Mouse (Mus musculus) hindbrain, embryonic 10.5 days (tissue): ENCODE measurements around the gene Dock8. TPM values are rescaled to one million over a fixed set of nuclear protein-coding genes. Genes with fewer than 3 reads are reported as not detected.

Experiments
- DNase-seq: peaks from one replicate; pipeline ENCODE4 v3.0.0-alpha.2; 2017; ENCODE audit warnings: low spot score
- H3K27ac ChIP-seq: fragments of 300-500 bp; sonication (generic); 2 replicates; pipeline ENCODE4 v1.5.1; 2016; ENCODE audit warnings: mild to moderate bottlenecking, moderate library complexity
- H3K27me3 ChIP-seq: fragments of 300-500 bp; sonication (generic); 2 replicates; pipeline ENCODE4 v1.6.1; 2016; ENCODE audit warnings: mild to moderate bottlenecking; ENCODE audit not compliant: poor library complexity, insufficient read depth, severe bottlenecking
- H3K36me3 ChIP-seq: fragments of 300-500 bp; sonication (generic); 2 replicates; pipeline ENCODE4 v1.6.1; 2016; ENCODE audit warnings: mild to moderate bottlenecking, moderate library complexity
- H3K4me1 ChIP-seq: fragments of 300-500 bp; sonication (generic); replicated peaks from 2 replicates; pipeline ENCODE4 v1.6.1; 2016; ENCODE audit warnings: mild to moderate bottlenecking
- H3K4me3 ChIP-seq: fragments of 300-500 bp; sonication (generic); 2 replicates; pipeline ENCODE4 v1.5.1; 2016; ENCODE audit warnings: mild to moderate bottlenecking, moderate library complexity
- H3K9me3 ChIP-seq: fragments of 300-500 bp; sonication (generic); 2 replicates; pipeline ENCODE4 v1.6.1; 2016; ENCODE audit warnings: mild to moderate bottlenecking, moderate library complexity
- WGBS: fragments of 180-500 bp; shearing (Covaris S2); methylation state at CpG from one replicate; pipeline ENCODE4 v1.1.7; 2016; 5-methylcytosine and 5-hydroxymethylcytosine counted together
- polyA plus RNA-seq: library from polyadenylated mRNA; unstranded; fragments of >200 nt; fragmentation: Nextera tagmentation; extraction: Ambion mirVana; gene quantifications from 2 replicates; pipeline ENCODE4 v1.2.1, GENCODE M21; 2016

The Dock8 gene
- polyA plus RNA-seq, 1 experiment from 2014 or later: 2.2 TPM

DNA sequence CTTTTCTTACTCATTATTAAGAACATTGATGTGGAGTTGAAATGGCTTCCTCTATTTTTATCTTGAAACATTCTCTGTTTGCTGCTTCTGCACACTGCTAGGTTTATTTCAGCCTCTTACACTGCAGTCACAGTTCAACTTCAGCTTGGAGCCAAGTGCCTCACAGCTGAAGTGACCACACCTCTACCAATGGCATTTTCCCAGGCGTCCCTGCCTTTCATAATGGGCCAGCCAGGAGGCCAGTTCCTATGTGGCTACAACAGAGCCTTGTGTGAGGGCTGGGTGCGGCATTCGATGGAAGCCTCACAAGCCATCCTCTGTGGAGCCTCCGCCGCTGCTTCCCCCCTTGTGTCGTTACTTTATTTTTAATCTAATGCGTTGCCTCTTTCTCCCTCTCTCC lies 78.3 kb downstream of the Dock8 start:
- Histone ChIP-seq H3K27me3 (no peaks in the 10 kb centered on the region), H3K36me3 (no peaks in the 10 kb centered on the region), H3K4me3 (no peak overlapping the region), H3K9me3 (no peaks in the 10 kb centered on the region), H3K27ac (no peak overlapping the region), H3K4me1 (no peaks in the 10 kb centered on the region; the same call in 1 of the 2 replicates)
- DNase-seq: no peak
- WGBS: 78% methylated on average over 7 of the region's 7 CpGs

DNA sequence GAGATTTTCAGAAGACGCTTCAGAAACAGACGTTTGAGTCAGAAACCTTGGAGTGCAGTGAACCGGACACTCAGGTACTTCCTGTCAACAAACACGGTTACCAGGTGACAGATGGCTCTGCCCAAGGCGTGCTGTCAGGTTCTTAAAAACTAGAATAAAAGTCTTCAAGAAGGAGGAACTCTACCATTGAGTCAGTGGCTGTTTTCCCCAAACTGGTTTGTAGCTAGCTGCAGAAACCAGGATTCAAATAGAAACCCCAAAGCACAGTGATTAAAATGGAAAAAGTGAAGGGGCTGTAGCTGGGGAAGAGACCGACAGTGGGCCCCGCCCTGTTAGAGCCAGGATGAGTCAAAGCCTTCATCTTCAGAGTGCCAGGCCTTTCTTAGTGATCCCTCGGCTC lies 78.8 kb downstream of the Dock8 start:
- H3K4me1 ChIP-seq: no peaks in the 10 kb centered on the region; the same call in 1 of the 2 replicates

DNA sequence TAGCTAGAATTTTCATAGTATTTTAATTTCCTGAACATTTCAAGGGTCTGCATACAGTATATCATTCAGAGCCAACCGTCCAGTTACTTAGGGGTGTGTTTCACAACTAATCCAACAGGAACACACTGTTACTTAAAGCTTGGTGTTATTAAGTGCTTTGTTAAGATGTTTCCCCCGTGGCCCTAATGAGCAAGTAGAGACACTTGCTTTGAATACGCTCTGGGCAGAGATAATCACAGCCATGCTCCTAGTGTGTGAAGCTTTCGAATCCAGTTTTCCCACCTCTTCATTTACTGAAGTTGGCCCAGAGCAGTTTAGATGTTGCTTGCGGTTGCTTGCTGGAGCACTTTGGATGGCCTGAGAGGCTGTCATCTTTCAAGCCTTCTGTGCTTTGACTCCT lies 80.8 kb downstream of the Dock8 start:
- DNase-seq: no peak
- WGBS: 87% methylated on average over 5 of the region's 5 CpGs
- H3K27ac ChIP-seq: no peak overlapping the region
- no peaks in the 10 kb centered on the region for H3K27me3 ChIP-seq
- H3K36me3 ChIP-seq: no peaks in the 10 kb centered on the region
- H3K9me3 ChIP-seq: no peaks in the 10 kb centered on the region
- no peak overlapping the region for H3K4me3 ChIP-seq
- no peaks in the 10 kb centered on the region; the same call in 1 of the 2 replicates for H3K4me1 ChIP-seq

More for the DNA sequence above, 78.8 kb downstream of the Dock8 start:
- no peaks in the 10 kb centered on the region for H3K36me3 ChIP-seq
- H3K9me3 ChIP-seq: no peaks in the 10 kb centered on the region
- 80% methylated on average over 8 of the region's 8 CpGs for WGBS
- no peaks in the 10 kb centered on the region for H3K27me3 ChIP-seq
- no peak for DNase-seq
- H3K4me3 ChIP-seq: no peak overlapping the region
- H3K27ac ChIP-seq: no peak overlapping the region

DNA sequence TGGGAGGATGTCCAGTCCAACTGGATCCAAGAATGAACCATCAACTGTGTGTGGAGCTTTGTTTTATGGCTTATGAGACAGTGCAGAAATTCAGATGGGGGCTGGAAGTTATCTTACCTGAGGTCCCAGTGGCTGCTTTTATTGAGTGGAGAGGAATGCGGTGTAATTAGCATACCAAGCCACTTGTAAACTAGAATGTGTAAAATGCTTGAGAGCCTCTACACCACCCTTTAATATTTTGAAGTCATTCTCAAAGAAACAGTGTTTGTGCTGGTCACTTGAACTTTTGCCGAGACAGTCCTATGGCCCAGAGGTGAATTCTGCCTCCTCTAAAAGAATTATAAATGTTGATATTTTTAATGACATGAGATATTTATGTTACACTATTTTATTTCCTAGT lies 83.5 kb downstream of the Dock8 start:
- H3K4me1 ChIP-seq: no peaks in the 10 kb centered on the region; the same call in 1 of the 2 replicates
- no peaks in the 10 kb centered on the region for H3K9me3 ChIP-seq
- no peaks in the 10 kb centered on the region for H3K36me3 ChIP-seq
- no peaks in the 10 kb centered on the region for H3K27me3 ChIP-seq
- WGBS: 87% methylated on average over 2 of the region's 2 CpGs
- no peak overlapping the region for H3K4me3 ChIP-seq
- DNase-seq: no peak
- no peak overlapping the region for H3K27ac ChIP-seq

DNA sequence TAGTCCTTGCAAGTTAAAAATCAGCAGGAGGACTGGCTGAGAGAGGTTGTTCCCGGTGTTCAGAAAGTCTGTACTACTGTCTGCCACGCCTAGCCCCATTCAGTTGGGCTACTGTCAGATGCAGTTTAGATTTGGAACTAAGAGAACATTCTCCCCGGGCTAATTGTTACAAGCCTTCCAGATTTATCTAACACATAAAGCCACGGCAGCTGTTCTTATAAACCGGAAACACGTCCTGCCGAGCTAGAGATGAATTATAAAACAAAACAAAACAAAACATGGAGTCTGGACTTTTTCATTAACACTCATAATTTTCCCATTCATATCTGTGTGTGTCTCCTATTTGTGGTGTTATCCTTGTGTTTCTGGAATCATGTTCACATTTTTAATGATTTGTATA lies 87.8 kb downstream of the Dock8 start:
- H3K9me3 ChIP-seq: no peaks in the 10 kb centered on the region
- H3K27ac ChIP-seq: no peak overlapping the region
- 91% methylated on average over 7 of the region's 7 CpGs for WGBS
- H3K36me3 ChIP-seq: no peaks in the 10 kb centered on the region
- DNase-seq: no peak
- no peaks in the 10 kb centered on the region for H3K27me3 ChIP-seq
- no peak overlapping the region for H3K4me3 ChIP-seq
- H3K4me1 ChIP-seq: no peaks in the 10 kb centered on the region

DNA sequence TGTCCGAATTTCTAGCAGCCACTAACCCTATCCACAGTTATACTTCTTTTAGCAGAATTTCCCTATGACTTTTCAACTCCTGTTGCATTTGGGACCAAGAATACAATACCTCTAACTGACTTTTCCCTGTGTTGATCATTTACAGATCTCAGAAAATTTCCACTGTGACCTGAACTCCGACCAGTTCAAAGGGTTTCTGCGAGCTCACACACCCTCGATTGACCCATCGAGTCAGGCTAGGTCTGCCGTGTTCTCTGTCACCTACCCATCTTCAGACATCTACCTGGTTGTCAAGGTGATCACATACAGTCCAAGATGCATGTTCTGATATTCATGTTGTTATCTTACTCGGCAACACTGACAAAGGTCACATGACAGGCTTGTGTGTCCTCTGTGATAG lies 90.4 kb downstream of the Dock8 start:
- Histone ChIP-seq H3K9me3 (no peaks in the 10 kb centered on the region), H3K4me3 (no peak overlapping the region), H3K27me3 (no peaks in the 10 kb centered on the region), H3K4me1 (no peaks in the 10 kb centered on the region; the same call in 1 of the 2 replicates), H3K27ac (no peak overlapping the region), H3K36me3 (no peaks in the 10 kb centered on the region)
- no peak for DNase-seq
- 92% methylated on average over 7 of the region's 7 CpGs for WGBS

- WGBS: 67% methylated on average over 3 of the region's 3 CpGs
- Histone ChIP-seq H3K9me3 (no peaks in the 10 kb centered on the region), H3K4me1 (peaks cover 13% of the 10 kb centered on the region), H3K27ac (no peak overlapping the region), H3K27me3 (no peaks in the 10 kb centered on the region), H3K4me3 (no peak overlapping the region), H3K36me3 (no peaks in the 10 kb centered on the region)
- DNase-seq: no peak
Observed at GRCm38 (mm10) chr19:25095135-25095534, 95.8 kb downstream of the Dock8 start.

- no peak for DNase-seq
- Histone ChIP-seq H3K36me3 (no peaks in the 10 kb centered on the region), H3K27me3 (no peaks in the 10 kb centered on the region), H3K4me1 (peaks cover 13% of the 10 kb centered on the region), H3K4me3 (no peak overlapping the region), H3K9me3 (no peaks in the 10 kb centered on the region), H3K27ac (no peak overlapping the region)
- 75% methylated on average over 9 of the region's 9 CpGs for WGBS
Observed at GRCm38 (mm10) chr19:25096316-25096715, 97.0 kb downstream of the Dock8 start.

- no peaks in the 10 kb centered on the region for H3K27me3 ChIP-seq
- no peak for DNase-seq
- no peaks in the 10 kb centered on the region for H3K36me3 ChIP-seq
- WGBS: 77% methylated on average over 4 of the region's 4 CpGs
- H3K4me3 ChIP-seq: no peak overlapping the region
- no peaks in the 10 kb centered on the region for H3K9me3 ChIP-seq
- peaks cover 16% of the 10 kb centered on the region for H3K4me1 ChIP-seq
- H3K27ac ChIP-seq: no peak overlapping the region; the same call in 1 of the 2 replicates
Observed at GRCm38 (mm10) chr19:25096986-25097385, 97.7 kb downstream of the Dock8 start.

DNA sequence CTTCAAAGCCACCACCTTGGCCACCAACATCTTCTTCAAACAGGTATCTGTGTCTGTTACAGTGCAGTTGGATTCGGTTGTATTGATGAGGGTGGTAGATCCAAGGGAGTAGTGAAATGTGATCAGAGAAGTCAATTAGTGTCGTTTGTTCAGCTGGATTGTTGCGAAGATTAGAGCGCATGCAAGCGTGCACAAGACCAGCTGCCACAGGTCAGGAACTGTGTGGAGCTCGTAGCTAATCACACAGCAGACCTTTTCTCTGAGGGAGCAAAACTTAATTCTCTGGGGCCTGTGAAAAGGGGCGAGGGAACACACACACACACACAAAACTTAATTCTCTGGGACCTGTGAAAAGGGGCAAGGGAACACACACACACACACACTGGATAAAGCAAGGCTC lies 98.2 kb downstream of the Dock8 start:
- Histone ChIP-seq H3K27ac (no peak overlapping the region), H3K4me3 (no peak overlapping the region), H3K27me3 (no peaks in the 10 kb centered on the region), H3K36me3 (no peaks in the 10 kb centered on the region), H3K4me1 (peaks cover 17% of the 10 kb centered on the region), H3K9me3 (no peaks in the 10 kb centered on the region)
- WGBS: 66% methylated on average over 7 of the region's 7 CpGs
- DNase-seq: no peak

DNA sequence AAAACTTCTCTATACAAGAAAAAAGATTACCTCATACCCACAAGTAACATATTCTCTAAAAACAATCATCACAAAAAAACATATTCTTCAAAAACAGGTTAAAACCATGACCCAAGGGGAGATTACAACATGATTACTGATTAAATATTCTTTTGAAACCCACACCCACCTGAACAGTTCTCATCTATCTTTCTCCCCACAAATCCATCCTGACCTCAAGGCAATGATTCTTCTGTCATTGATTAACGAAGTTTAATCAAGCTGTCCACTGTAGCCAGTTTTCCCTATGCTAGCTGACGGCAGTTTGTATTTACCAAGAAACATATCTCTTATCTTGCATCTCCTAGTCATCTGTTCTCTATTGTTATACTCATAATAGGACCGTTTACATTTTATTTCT lies 98.6 kb downstream of the Dock8 start:
- no peaks in the 10 kb centered on the region for H3K9me3 ChIP-seq
- H3K4me1 ChIP-seq: peaks cover 17% of the 10 kb centered on the region
- H3K27me3 ChIP-seq: no peaks in the 10 kb centered on the region
- no peak for DNase-seq
- 80% methylated on average over 3 of the region's 3 CpGs for WGBS
- no peak overlapping the region for H3K4me3 ChIP-seq
- no peak overlapping the region for H3K27ac ChIP-seq
- no peaks in the 10 kb centered on the region for H3K36me3 ChIP-seq

DNA sequence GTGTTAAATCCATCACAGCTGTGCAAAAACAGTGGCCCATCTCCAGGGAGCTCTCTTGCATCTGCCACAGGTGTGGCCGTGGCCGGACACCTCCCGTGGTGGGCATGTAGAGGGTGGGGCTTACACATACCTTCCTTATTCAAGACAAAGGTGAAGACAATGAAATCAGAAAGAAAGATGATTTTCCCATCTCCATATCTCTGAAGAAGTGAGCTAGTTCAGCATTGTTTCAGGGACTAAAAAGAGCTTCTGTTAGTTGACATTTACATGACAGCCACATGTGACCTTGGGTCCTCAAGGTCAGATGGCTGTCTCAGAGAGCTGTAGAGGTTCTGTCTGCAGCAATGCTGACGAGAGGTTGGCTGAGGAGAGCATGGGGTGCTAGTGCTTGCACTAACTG lies 99.6 kb downstream of the Dock8 start:
- Histone ChIP-seq H3K9me3 (no peaks in the 10 kb centered on the region), H3K4me1 (peaks cover 17% of the 10 kb centered on the region), H3K36me3 (no peaks in the 10 kb centered on the region), H3K27ac (no peak overlapping the region), H3K4me3 (no peak overlapping the region), H3K27me3 (no peaks in the 10 kb centered on the region)
- 71% methylated on average over 4 of the region's 4 CpGs for WGBS
- DNase-seq: no peak

GRCm38 (mm10) chr19:25105682-25106081 lies 106.3 kb downstream of the Dock8 start:
- 62% methylated on average over 9 of the region's 9 CpGs for WGBS
- Histone ChIP-seq H3K36me3 (no peaks in the 10 kb centered on the region), H3K27me3 (no peaks in the 10 kb centered on the region), H3K9me3 (no peaks in the 10 kb centered on the region), H3K4me3 (no peak overlapping the region), H3K4me1 (peaks cover 10% of the 10 kb centered on the region), H3K27ac (no peak overlapping the region)
- DNase-seq: no peak

DNA sequence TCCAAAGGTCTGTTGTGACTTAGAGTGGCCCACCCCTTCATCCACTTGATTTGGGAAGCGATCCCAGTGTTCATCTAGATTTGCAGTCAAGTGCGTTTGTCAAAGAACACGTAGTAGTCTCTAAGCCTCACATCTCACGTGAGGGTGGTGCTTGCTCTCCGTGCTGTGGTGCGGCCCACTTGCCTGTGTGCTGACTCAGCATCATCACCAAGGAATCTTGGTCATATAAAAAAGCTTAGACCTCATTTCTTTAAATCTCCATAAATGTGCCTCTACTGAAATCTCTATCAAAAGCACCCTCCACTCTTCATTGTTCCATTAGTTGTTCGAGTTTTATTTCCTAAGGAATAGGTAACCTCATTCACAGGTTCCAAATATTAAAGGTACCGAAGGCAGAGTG lies 107.0 kb downstream of the Dock8 start:
- WGBS: 93% methylated on average over 8 of the region's 8 CpGs
- Histone ChIP-seq H3K27ac (no peak overlapping the region), H3K36me3 (no peaks in the 10 kb centered on the region), H3K27me3 (no peaks in the 10 kb centered on the region), H3K4me3 (no peak overlapping the region), H3K4me1 (peaks cover 10% of the 10 kb centered on the region), H3K9me3 (no peaks in the 10 kb centered on the region)
- no peak for DNase-seq
